Mouse (Mus musculus) erythroblast, embryonic 14.5 days (primary cell): Measurements from ENCODE around the gene C1ql4. TPM values are rescaled to one million over a fixed set of nuclear protein-coding genes. Genes with fewer than 3 reads are reported as not detected.

ENCODE experiments used
- H3K27me3 ChIP-seq: 2 replicates; pipeline ENCODE4 v1.6.1; 2012; ENCODE audit warnings: inconsistent platforms; ENCODE audit not compliant: control insufficient read depth
- H3K36me3 ChIP-seq: 2 replicates; pipeline ENCODE4 v1.6.1; 2012; ENCODE audit warnings: mild to moderate bottlenecking, inconsistent platforms; ENCODE audit not compliant: control insufficient read depth
- H3K4me1 ChIP-seq: 2 replicates; pipeline ENCODE4 v1.6.1; 2012; ENCODE audit warnings: inconsistent platforms; ENCODE audit not compliant: control insufficient read depth
- H3K4me3 ChIP-seq: replicated peaks from 2 replicates; pipeline ENCODE3; 2012; ENCODE audit warnings: moderate library complexity, mild to moderate bottlenecking, inconsistent platforms
- H3K9me3 ChIP-seq: 2 replicates; pipeline ENCODE4 v1.6.1; 2012; ENCODE audit warnings: low read length, inconsistent platforms, mixed read lengths; ENCODE audit not compliant: control insufficient read depth
- GATA1 ChIP-seq: IDR thresholded peaks from 2 replicates; pipeline ENCODE4 v1.6.1; 2012; ENCODE audit warnings: low read length, inconsistent platforms, mixed read lengths
- TAL1 ChIP-seq: IDR thresholded peaks from 3 replicates; pipeline ENCODE4 v1.6.1; 2012; ENCODE audit warnings: low read length, inconsistent platforms, mixed read lengths
- polyA plus RNA-seq: library from polyadenylated mRNA; stranded (reverse); fragments of >175 nt; gene quantifications from 2 replicates; pipeline ENCODE4 v1.2.3, GENCODE M21; 2012

The C1ql4 gene
- polyA plus RNA-seq, 1 experiment: not detected

DNA sequence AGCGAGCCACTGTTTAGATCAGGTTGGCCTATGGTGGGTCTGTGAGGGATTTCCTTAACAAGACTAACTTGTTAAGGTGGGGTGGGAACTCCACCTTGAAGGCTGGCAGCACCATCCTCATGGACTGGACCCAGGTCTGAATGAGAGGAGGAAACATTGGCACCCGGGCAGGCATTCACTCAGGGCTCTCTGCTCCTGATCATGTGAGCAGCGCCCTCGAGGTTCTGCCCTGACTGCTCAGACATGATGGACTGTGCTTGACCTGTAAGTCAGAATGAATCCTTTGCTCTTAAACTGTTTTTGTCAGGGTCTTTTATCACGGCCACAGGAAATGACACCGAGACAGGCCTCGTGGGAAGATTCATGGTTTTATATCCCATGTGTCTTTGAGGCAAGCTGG is 17.6 kb upstream of the C1ql4 start:
- no peak for TF ChIP-seq GATA1
- no peak for TF ChIP-seq TAL1
- no peaks in the 10 kb centered on the region for H3K9me3 ChIP-seq

DNA sequence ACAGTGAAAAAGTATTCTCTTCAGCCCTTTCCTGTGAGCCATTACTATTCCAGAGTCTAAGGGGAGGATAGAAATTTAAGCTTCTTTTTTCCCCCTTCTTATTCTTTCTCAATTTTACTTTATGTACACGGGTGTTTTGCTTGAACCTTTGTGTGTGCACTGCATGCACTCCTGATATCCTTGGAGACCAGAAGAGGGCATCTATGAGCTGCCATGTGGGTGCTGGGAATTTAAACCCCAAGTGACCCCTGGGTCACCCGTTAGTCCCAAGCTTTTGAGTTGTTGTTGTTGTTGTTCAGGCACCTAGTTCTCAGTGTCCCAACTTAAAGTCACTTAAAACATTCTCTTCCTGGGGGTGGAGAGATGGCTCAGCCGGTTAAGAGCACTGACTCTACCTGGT is 12.4 kb upstream of the C1ql4 start:
- peaks cover 73% of the 10 kb centered on the region for H3K27me3 ChIP-seq
- peak overlapping the region; percentile 45 for H3K4me3 ChIP-seq
- no peak for TF ChIP-seq GATA1
- no peak for TF ChIP-seq TAL1
- no peaks in the 10 kb centered on the region for H3K4me1 ChIP-seq
- peaks cover 14% of the 10 kb centered on the region; the same call in 1 of the 2 replicates for H3K9me3 ChIP-seq
- no peaks in the 10 kb centered on the region; the same call in 1 of the 2 replicates for H3K36me3 ChIP-seq

More for the DNA sequence above, 17.6 kb upstream of the C1ql4 start:
- Histone ChIP-seq H3K36me3 (no peaks in the 10 kb centered on the region; the same call in 1 of the 2 replicates), H3K4me1 (no peaks in the 10 kb centered on the region), H3K4me3 (no peak overlapping the region), H3K27me3 (peaks cover 20% of the 10 kb centered on the region)

DNA sequence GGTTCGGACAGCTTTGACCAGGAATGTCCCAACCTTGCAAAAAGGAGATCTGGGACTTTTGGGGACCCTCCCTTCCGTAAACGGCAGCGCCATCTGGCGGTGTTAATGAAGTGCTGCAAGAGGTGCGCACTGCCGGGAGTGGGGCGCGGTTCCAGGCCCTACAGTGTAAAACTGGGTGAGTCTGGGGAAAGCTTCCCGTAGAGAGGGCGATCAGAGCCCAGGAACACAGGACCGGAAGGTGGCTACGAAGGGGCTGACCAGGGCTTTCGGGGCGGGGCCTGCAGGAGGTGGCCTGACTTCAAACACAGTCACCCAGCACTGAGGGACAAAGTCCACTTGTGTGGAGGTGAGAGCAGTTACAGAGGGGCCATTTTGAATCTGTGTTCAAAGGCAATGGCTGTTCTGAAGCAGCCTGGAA is 11.5 kb upstream of the C1ql4 start:
- Histone ChIP-seq H3K4me1 (no peaks in the 10 kb centered on the region), H3K27me3 (peaks cover 79% of the 10 kb centered on the region), H3K4me3 (peak overlapping the region; percentile 45), H3K36me3 (no peaks in the 10 kb centered on the region; the same call in 1 of the 2 replicates), H3K9me3 (peaks cover 14% of the 10 kb centered on the region; the same call in 1 of the 2 replicates)
- TF ChIP-seq GATA1: no peak
- no peak for TF ChIP-seq TAL1

DNA sequence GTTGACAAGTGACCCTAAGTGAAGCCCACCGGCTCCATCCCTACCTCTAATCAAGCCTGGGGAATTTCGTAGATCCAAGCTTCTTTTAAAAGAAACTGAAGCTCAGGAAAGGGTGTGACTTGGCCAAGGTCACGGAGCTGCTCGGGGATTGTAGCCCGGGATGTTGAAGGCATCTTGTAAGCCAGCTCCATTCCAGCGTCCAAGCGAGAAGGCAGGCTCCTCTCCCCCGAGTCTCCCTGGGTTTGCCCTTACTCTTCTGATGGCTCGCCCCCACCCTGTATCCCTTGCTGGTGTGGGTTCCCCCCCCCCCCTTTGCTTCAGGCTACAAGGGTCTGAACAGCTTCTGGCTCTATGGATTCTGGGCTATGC is 10.9 kb upstream of the C1ql4 start:
- peaks cover 3% of the 10 kb centered on the region; the same call in 1 of the 2 replicates for H3K4me1 ChIP-seq
- H3K36me3 ChIP-seq: no peaks in the 10 kb centered on the region
- no peak overlapping the region for H3K4me3 ChIP-seq
- TF ChIP-seq TAL1 (no peak), GATA1 (no peak)
- H3K9me3 ChIP-seq: peaks cover 16% of the 10 kb centered on the region; the same call in 1 of the 2 replicates
- peaks cover 82% of the 10 kb centered on the region for H3K27me3 ChIP-seq

DNA sequence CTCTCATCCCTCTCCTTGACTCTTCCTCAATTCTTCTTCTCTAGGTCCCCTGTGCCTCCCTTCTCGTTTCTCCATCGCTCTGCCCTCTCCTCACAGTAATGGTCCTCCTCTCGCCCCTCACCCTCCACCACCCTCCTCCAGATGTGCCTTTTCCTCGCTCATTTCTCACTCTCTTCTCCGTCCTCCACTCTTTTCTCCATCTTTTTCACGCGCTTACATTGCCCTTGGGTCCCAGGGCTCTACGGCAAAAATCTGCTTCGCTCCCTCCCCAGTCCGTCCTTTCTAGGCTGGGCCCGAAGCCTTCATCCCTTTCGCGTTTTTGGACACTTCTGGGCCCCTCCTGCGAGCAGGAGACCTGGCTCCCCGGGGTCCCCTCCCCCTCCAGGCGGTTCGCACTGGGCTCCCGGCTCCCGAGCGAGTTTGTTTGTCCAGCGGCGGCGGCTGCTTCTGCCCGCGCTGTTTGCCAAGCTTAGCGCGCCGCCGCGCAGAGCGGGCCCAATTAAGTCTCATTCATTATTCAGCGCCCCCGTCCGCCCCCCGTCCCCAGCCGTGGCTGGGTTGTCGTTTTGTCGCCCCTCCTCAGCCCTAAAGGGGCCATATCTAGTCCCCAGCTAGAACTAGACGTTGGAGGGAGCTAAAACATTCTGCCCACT is 10.3 kb upstream of the C1ql4 start:
- TF ChIP-seq GATA1 (no peak), TAL1 (no peak)
- peaks cover 88% of the 10 kb centered on the region for H3K27me3 ChIP-seq
- peaks cover 18% of the 10 kb centered on the region; the same call in 1 of the 2 replicates for H3K9me3 ChIP-seq
- no peak overlapping the region for H3K4me3 ChIP-seq
- H3K4me1 ChIP-seq: peaks cover 4% of the 10 kb centered on the region; the same call in 1 of the 2 replicates
- H3K36me3 ChIP-seq: no peaks in the 10 kb centered on the region

DNA sequence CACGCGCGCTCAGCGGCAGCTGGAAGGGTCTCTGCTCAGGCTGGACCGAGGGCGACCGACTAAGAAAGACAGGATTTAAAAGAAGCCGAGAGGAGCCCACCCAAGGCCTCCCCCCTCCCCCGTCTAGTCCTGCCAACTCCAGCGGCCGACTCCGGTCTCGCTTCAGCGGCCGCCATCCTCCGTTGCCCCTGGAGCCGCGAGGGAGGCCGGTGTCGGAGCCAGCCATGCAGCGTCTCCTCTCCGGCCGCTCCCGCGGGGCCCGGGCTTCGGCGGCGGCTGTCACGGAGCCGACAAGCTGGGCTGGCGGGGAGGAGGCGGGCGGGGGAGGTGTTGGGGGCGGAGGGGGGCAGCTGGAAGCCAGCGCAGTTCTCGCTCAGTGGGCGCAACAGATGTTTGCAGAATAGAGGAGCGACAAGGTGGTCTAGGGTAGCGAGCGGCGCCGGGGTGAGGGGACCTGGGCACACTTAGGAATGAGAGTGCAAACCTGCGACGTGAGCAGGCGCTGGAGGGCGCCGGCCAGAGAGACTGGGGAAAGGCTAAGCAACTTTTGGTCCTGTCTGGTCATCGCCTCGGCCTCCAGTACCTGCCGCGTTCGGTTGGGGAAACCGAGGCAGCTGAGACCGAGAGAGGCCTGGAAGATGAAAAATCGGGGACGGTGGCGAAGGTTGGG is 9.3 kb upstream of the C1ql4 start:
- Histone ChIP-seq H3K4me3 (no peak overlapping the region), H3K27me3 (peaks cover 98% of the 10 kb centered on the region)

DNA sequence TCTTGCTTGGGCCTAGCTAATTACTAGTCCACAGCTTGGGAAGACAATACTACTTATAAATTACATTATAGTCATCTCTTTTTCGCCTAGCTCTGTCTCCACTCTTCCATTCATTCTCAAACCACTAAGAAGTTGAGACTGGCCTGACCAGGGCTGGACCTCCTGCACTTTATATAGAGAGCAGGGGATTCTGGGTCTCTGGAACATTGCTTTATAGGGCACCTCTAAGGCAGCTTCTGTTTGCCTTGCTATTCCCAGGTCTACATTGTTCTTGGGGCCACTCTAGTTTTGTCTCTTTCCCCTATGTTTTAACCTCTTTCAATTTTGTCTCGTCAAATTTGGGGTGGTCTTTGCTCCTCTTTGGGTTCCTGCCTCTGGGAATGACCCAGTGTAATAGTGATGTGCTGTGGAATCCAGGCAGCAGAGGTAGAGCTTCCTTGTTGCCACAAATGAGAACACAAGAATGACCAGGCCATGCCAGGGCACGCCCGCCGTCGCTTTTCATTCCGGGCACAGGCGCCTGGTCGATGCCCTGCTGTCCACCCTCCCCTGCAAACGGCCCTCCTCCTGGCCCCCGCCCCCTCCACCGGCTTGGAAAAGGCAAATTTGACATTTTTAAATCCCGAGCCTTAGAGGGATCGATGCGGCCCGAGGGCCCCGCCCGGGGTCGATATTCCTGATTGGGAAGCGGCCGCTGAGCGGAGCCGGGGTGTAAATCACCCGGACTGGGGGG is 8.6 kb upstream of the C1ql4 start:
- Histone ChIP-seq H3K36me3 (no peaks in the 10 kb centered on the region), H3K4me1 (peaks cover 4% of the 10 kb centered on the region; the same call in 1 of the 2 replicates), H3K4me3 (no peak overlapping the region), H3K9me3 (peaks cover 21% of the 10 kb centered on the region; the same call in 1 of the 2 replicates), H3K27me3 (peaks cover 99% of the 10 kb centered on the region)
- no peak for TF ChIP-seq GATA1
- no peak for TF ChIP-seq TAL1

More for the DNA sequence above, 9.3 kb upstream of the C1ql4 start:
- H3K4me1 ChIP-seq: peaks cover 4% of the 10 kb centered on the region; the same call in 1 of the 2 replicates
- TF ChIP-seq TAL1 (no peak), GATA1 (no peak)
- H3K9me3 ChIP-seq: peaks cover 21% of the 10 kb centered on the region; the same call in 1 of the 2 replicates
- H3K36me3 ChIP-seq: no peaks in the 10 kb centered on the region

DNA sequence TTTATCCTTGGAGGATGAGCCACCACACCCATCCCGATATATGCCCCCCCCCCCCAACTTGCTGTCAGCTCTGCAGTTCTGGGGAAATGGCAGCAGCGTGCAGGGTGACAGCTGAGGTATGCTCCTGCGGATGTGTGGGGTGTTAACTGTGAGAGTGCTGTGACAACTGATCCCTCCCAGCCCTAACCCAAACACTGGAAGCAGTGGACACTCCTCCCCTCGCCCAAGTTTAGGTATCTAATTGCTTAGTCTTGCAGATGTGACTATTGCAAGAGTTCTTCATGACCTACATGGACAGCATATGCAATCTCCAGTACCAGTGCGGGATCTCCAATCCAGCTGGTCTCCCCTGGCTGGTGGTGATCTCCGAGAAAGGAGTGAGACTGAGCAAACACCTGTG is 7.7 kb upstream of the C1ql4 start:
- peaks cover 99% of the 10 kb centered on the region for H3K27me3 ChIP-seq

More for the DNA sequence above, 7.7 kb upstream of the C1ql4 start:
- no peak for TF ChIP-seq TAL1
- no peak for TF ChIP-seq GATA1
- no peak overlapping the region for H3K4me3 ChIP-seq
- peaks cover 4% of the 10 kb centered on the region; the same call in 1 of the 2 replicates for H3K4me1 ChIP-seq
- H3K9me3 ChIP-seq: peaks cover 21% of the 10 kb centered on the region; the same call in 1 of the 2 replicates
- no peaks in the 10 kb centered on the region for H3K36me3 ChIP-seq
